ENCODE assay signal across 22 mouse cellular contexts in genomic region chr5:33609226-33609625, GRCm38 (mm10). TPM values are rescaled to one million over a fixed set of nuclear protein-coding genes. Genes with fewer than 3 reads are reported as not detected.
A peak's percentile ranks its signal among the peaks of the same experiment; 100 is the strongest.
DNase-seq lines count a peak whose midpoint lies in the region; ATAC-seq lines count a peak whose summit lies in the region.
"Had no signal": no experiment of that assay in that cellular context is flagged by ENCODE, and none has a peak within 500 bp of the region (broad histone marks: within the 10 kb centered on the region; RNA-seq: fewer than 3 reads in every experiment).

No protein-coding gene starts in this region.

- H3K36me3 ChIP-seq in kidney, embryonic 16.5 days (ENCODE audit: insufficient read depth, low read length): peaks cover 18% of the 10 kb centered on the region

- 76% methylated on average over 1 of the region's 1 CpGs for WGBS in kidney, embryonic 16.5 days

- H3K27me3 ChIP-seq in kidney, embryonic 16.5 days (ENCODE audit: insufficient read depth, low read length): no peaks in the 10 kb centered on the region
- H3K27me3 ChIP-seq: embryonic facial prominence, embryonic 13.5 days; embryonic facial prominence, embryonic 15.5 days; forebrain, embryonic 12.5 days had no signal

- ATAC-seq in kidney, embryonic 16.5 days (ENCODE audit: low FRiP score, low TSS enrichment): no peak
- ATAC-seq: forebrain, embryonic 14.5 days had no signal

- H3K4me3 ChIP-seq in kidney, embryonic 16.5 days (ENCODE audit: low read length): no peak overlapping the region
- H3K4me3 ChIP-seq: embryonic facial prominence, embryonic 13.5 days; embryonic facial prominence, embryonic 15.5 days; erythroblast, embryonic 14.5 days; forebrain, embryonic 10.5 days; forebrain, embryonic 12.5 days had no signal

- no peak overlapping the region for H3K27ac ChIP-seq in kidney, embryonic 16.5 days (ENCODE audit: low read length)
- H3K27ac ChIP-seq: embryonic facial prominence, embryonic 13.5 days; embryonic facial prominence, embryonic 15.5 days; forebrain, embryonic 10.5 days; forebrain, embryonic 12.5 days had no signal

- H3K4me2 ChIP-seq in kidney, embryonic 16.5 days (replicated peaks; ENCODE audit: low read depth, low read length): no peak overlapping the region
- H3K4me2 ChIP-seq: embryonic facial prominence, embryonic 13.5 days; embryonic facial prominence, embryonic 15.5 days; forebrain, embryonic 12.5 days had no signal

- no peak overlapping the region for H3K9ac ChIP-seq in kidney, embryonic 16.5 days (replicated peaks; ENCODE audit: low read length)
- H3K9ac ChIP-seq: embryonic facial prominence, embryonic 13.5 days; embryonic facial prominence, embryonic 15.5 days; forebrain, embryonic 12.5 days had no signal

- H3K9me3 ChIP-seq in kidney, embryonic 16.5 days (ENCODE audit: low read length): no peaks in the 10 kb centered on the region
- H3K9me3 ChIP-seq: embryonic facial prominence, embryonic 13.5 days; embryonic facial prominence, embryonic 15.5 days; forebrain, embryonic 10.5 days; forebrain, embryonic 12.5 days had no signal

- DNase-seq in kidney, adult 11 months: peak; percentile 27
- no peak for DNase-seq in kidney, postnatal 14 days
- peak; percentile 30 to 40 for DNase-seq in kidney, adult 8-10 months
- DNase-seq in kidney, adult 18-20 months: no peak
- peak; percentile 31 to 36 for DNase-seq in kidney, postnatal 36 days
- DNase-seq: adrenal gland, adult 2 months; adrenal gland, postnatal 10 days; adrenal gland, postnatal 25 days; cerebellum, adult 11 months; cerebellum, adult 18-20 months; cerebellum, adult 8-10 months; cerebellum, adult 9-11 months; cerebellum, postnatal 14 days; cerebellum, postnatal 36 days; embryo, embryonic 11 days had no signal

- H3K4me1 ChIP-seq in kidney, embryonic 16.5 days (ENCODE audit: insufficient read depth, low read length): no peaks in the 10 kb centered on the region
- H3K4me1 ChIP-seq: embryonic facial prominence, embryonic 13.5 days; embryonic facial prominence, embryonic 15.5 days; forebrain, embryonic 10.5 days; forebrain, embryonic 12.5 days had no signal

RNA-seq across cellular contexts. Expression of gene Fam53a, which starts 20.2 kb away (rescaled TPM):
- 62.6 and 65.7 TPM in 2 replicates for polyA plus RNA-seq in kidney, embryonic 16.5 days (2015; fragmentation: Nextera tagmentation; extraction: Ambion mirVana)

RNA-seq across cellular contexts. Expression of gene Gm9903, which starts 20.5 kb away (rescaled TPM):
- 0.29 and 0.58 TPM in 2 replicates for polyA plus RNA-seq in kidney, embryonic 16.5 days (2015; fragmentation: Nextera tagmentation; extraction: Ambion mirVana)
- polyA plus RNA-seq: erythroblast, embryonic 14.5 days had no signal

RNA-seq across cellular contexts. Expression of gene Slbp, which starts 43.1 kb away (rescaled TPM):
- polyA plus RNA-seq in kidney, embryonic 16.5 days (2015; fragmentation: Nextera tagmentation; extraction: Ambion mirVana): 227 and 228 TPM in 2 replicates

RNA-seq across cellular contexts. Expression of gene Tacc3, which starts 48.7 kb away (rescaled TPM):
- polyA plus RNA-seq in kidney, embryonic 16.5 days (2015; fragmentation: Nextera tagmentation; extraction: Ambion mirVana): 186 and 192 TPM in 2 replicates

RNA-seq across cellular contexts. Expression of gene Tmem129, which starts 49.0 kb away (rescaled TPM):
- 48.5 and 50.8 TPM in 2 replicates for polyA plus RNA-seq in kidney, embryonic 16.5 days (2015; fragmentation: Nextera tagmentation; extraction: Ambion mirVana)

Comparison
In these comparisons a context has a peak if more than half of its experiments do, and no peak if none do; other contexts are left out.
1. DNase-seq: peak in kidney, adult 11 months (single experiment), kidney, adult 8-10 months (2 of 2) and kidney, postnatal 36 days (2 of 2); none in kidney, postnatal 14 days (single experiment) and kidney, adult 18-20 months (single experiment).